Mouse (Mus musculus) heart, embryonic 16.5 days (tissue): ENCODE data around the gene Enpp3. TPM values are rescaled to one million over a fixed set of nuclear protein-coding genes. Genes with fewer than 3 reads are reported as not detected.
A peak's percentile ranks its signal among the peaks of the same experiment; 100 is the strongest.

Experiments used
- ATAC-seq: fragments of 200-750 bp; cut with Nextera tagmentation; replicated peaks from 2 replicates; pipeline ENCODE4 v1.8.0; 2017; ENCODE audit warnings: moderate number of reproducible peaks; ENCODE audit not compliant: insufficient read depth, low FRiP score; ENCODE audit errors: extremely low read depth
- H3K27ac ChIP-seq: fragments of 300-500 bp; sonication (generic); 2 replicates; pipeline ENCODE4 v1.5.1; 2014; ENCODE audit warnings: mild to moderate bottlenecking, low read length, control low read depth, moderate library complexity
- H3K27me3 ChIP-seq: fragments of 300-500 bp; sonication (generic); 2 replicates; pipeline ENCODE4 v1.6.1; 2014; ENCODE audit warnings: low read length, mixed read lengths; ENCODE audit not compliant: control insufficient read depth, insufficient read depth
- H3K36me3 ChIP-seq: fragments of 300-500 bp; sonication (generic); 2 replicates; pipeline ENCODE4 v1.6.1; 2014; ENCODE audit not compliant: control insufficient read depth, insufficient read depth
- H3K4me1 ChIP-seq: fragments of 300-500 bp; sonication (generic); 2 replicates; pipeline ENCODE4 v1.6.1; 2014; ENCODE audit warnings: low read length, mixed read lengths; ENCODE audit not compliant: control insufficient read depth, insufficient read depth
- H3K4me2 ChIP-seq: fragments of 300-500 bp; sonication (generic); 2 replicates; pipeline ENCODE4 v1.6.1; 2014; ENCODE audit warnings: low read depth, mild to moderate bottlenecking, control low read depth, low read length
- H3K4me3 ChIP-seq: fragments of 300-500 bp; sonication (generic); 2 replicates; pipeline ENCODE4 v1.5.1; 2014; ENCODE audit warnings: mild to moderate bottlenecking, control low read depth, low read length
- H3K9ac ChIP-seq: fragments of 300-500 bp; sonication (generic); 2 replicates; pipeline ENCODE4 v1.6.1; 2014; ENCODE audit warnings: low read length, control low read depth
- H3K9me3 ChIP-seq: fragments of 300-500 bp; sonication (generic); replicated peaks from 2 replicates; pipeline ENCODE4 v1.6.1; 2016; ENCODE audit warnings: low read length; ENCODE audit not compliant: control insufficient read depth
- WGBS: fragments of 180-500 bp; shearing (Covaris S2); extraction: QIAGEN DNeasy Blood & Tissue Kit; methylation state at CpG from one replicate; pipeline ENCODE4 v1.1.7; 2014; 5-methylcytosine and 5-hydroxymethylcytosine counted together
- polyA plus RNA-seq: library from polyadenylated mRNA; unstranded; fragments of >200 nt; fragmentation: Nextera tagmentation; extraction: Ambion mirVana; gene quantifications from 2 replicates; pipeline ENCODE4 v1.2.1, GENCODE M21; 2015

The Enpp3 gene
- 3.9 and 4.5 TPM in 2 replicates for polyA plus RNA-seq

DNA sequence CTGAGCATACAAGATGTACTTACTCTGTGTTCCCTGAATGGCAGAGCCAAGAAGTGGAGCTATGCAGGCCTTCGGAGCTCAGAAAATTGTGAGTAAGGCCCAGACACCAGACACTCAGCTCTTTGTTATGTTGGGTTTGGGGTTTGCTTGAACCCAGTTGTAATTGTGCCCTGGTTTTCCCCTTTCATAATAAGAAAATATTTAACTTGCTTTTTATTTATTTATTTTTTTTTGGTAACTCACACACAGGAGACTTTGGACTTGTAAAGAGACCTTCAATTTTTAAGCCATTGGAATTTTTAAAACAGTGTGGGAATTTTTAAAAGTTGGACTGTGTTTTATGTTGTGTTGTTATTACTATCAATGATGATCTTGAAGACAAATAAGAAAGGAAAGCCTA is at the start of gene Enpp3:
Gene Enpp3 (minus strand): TSS at position 148 of the 400 bp plus-strand sequence.
- 77% methylated on average over 1 of the region's 1 CpGs for WGBS
- no peak for ATAC-seq
- H3K36me3 ChIP-seq, result no peaks in the 10 kb centered on the region
- H3K27ac ChIP-seq, result no peak within 1 kb of the TSS
- no peak within 1 kb of the TSS for H3K4me3 ChIP-seq
- H3K9ac ChIP-seq, result no peak within 1 kb of the TSS
- H3K27me3 ChIP-seq, result no peaks in the 10 kb centered on the region
- H3K4me1 ChIP-seq, result no peaks in the 10 kb centered on the region
- no peak within 1 kb of the TSS for H3K4me2 ChIP-seq
- H3K9me3 ChIP-seq, result no peaks in the 10 kb centered on the region; the same call in 1 of the 2 replicates

GRCm38 (mm10) chr10:24888343-24888742 is 45.7 kb upstream of the Enpp3 start:
- H3K4me3 ChIP-seq, result no peak overlapping the region
- ATAC-seq, result no peak
- peaks cover 43% of the 10 kb centered on the region for H3K36me3 ChIP-seq
- WGBS, result 98% methylated on average over 7 of the region's 7 CpGs
- H3K27ac ChIP-seq, result no peak overlapping the region
- no peaks in the 10 kb centered on the region for H3K9me3 ChIP-seq
- no peak overlapping the region for H3K4me2 ChIP-seq
- 0 out of 2 replicates have a peak, but pooled peaks cover 2% of the 10 kb centered on the region for H3K4me1 ChIP-seq
- H3K27me3 ChIP-seq, result no peaks in the 10 kb centered on the region
- no peak overlapping the region for H3K9ac ChIP-seq

DNA sequence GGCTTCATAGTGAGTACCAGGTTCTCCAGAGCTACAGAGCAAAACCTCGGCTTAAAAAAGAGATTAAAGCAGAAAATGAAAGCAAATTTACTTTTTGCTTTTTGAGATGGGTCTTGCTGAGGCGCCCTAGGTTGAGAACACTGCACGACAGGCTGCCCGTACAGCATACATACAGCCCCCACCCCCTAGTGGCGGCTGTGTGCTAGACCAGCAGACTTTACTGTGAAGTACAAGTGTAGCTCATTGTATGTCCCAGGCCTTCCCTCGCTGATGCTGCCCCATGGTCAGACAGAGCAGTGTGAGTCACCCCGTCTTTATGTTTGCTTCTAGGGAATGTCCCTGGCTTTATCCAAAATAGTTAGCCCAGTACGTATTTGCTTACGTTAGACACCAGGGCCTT is 43.4 kb upstream of the Enpp3 start:
- no peaks in the 10 kb centered on the region for H3K9me3 ChIP-seq
- no peak overlapping the region for H3K9ac ChIP-seq
- H3K4me2 ChIP-seq, result no peak overlapping the region
- H3K36me3 ChIP-seq, result peaks cover 37% of the 10 kb centered on the region
- ATAC-seq, result no peak
- no peak overlapping the region for H3K4me3 ChIP-seq
- 79% methylated on average over 9 of the region's 9 CpGs for WGBS
- no peaks in the 10 kb centered on the region for H3K27me3 ChIP-seq
- H3K27ac ChIP-seq, result no peak overlapping the region
- no peaks in the 10 kb centered on the region for H3K4me1 ChIP-seq

GRCm38 (mm10) chr10:24873624-24874023 is 31.0 kb upstream of the Enpp3 start:
- H3K36me3 ChIP-seq, result peaks cover 50% of the 10 kb centered on the region
- no peak for ATAC-seq
- no peaks in the 10 kb centered on the region for H3K9me3 ChIP-seq
- no peaks in the 10 kb centered on the region for H3K27me3 ChIP-seq
- peaks cover 3% of the 10 kb centered on the region; the same call in 1 of the 2 replicates for H3K4me1 ChIP-seq
- 75% methylated on average over 4 of the region's 4 CpGs for WGBS
- no peak overlapping the region for H3K4me3 ChIP-seq
- H3K9ac ChIP-seq, result no peak overlapping the region
- H3K4me2 ChIP-seq, result no peak overlapping the region
- no peak overlapping the region for H3K27ac ChIP-seq

GRCm38 (mm10) chr10:24869760-24870290 is 27.2 kb upstream of the Enpp3 start, which contains the start of gene Med23:
Gene Med23, plus strand, starts transcription at chr10:24869986.
- ATAC-seq, result peak; percentile 99
- Histone ChIP-seq H3K9ac (peak within 1 kb of the TSS; percentile 97), H3K4me1 (peaks cover 3% of the 10 kb centered on the region; the same call in 1 of the 2 replicates), H3K4me3 (peak within 1 kb of the TSS; percentile 97), H3K4me2 (peak within 1 kb of the TSS; percentile 79), H3K27me3 (no peaks in the 10 kb centered on the region), H3K36me3 (peaks cover 21% of the 10 kb centered on the region), H3K9me3 (no peaks in the 10 kb centered on the region), H3K27ac (0 out of 2 replicates have a peak within 1 kb of the TSS, but pooled peaks have one; percentile 42)
- WGBS, result under 1% methylated on average over 36 of the region's 36 CpGs

GRCm38 (mm10) chr10:24864434-24864833 is 21.8 kb upstream of the Enpp3 start:
- H3K4me1 ChIP-seq, result no peaks in the 10 kb centered on the region
- H3K4me2 ChIP-seq, result no peak overlapping the region
- no peak overlapping the region for H3K27ac ChIP-seq
- no peaks in the 10 kb centered on the region for H3K27me3 ChIP-seq
- 62% methylated on average over 6 of the region's 6 CpGs for WGBS
- no peaks in the 10 kb centered on the region for H3K36me3 ChIP-seq
- no peaks in the 10 kb centered on the region for H3K9me3 ChIP-seq
- no peak for ATAC-seq
- H3K9ac ChIP-seq, result no peak overlapping the region
- H3K4me3 ChIP-seq, result no peak overlapping the region

DNA sequence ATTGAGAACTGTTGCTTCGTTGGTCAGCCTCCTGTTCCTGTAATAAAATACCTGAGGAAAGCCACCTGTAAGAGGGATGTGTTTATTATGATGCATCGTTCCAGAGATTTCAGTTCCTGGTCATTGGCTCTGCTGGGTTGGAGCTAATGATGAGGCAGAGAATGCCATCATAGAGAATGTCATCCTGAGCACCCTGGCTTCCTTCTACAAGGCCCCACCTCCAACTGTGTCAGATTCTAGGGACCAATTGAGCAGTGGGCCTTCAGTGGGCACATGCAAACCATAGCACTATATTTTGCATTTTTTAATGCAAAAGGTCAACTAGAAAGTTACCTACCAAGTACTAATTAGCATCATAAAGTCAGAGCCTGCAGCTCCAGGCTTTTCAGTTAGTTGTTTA is 20.5 kb upstream of the Enpp3 start:
- Histone ChIP-seq H3K36me3 (no peaks in the 10 kb centered on the region), H3K4me2 (no peak overlapping the region), H3K27ac (no peak overlapping the region), H3K27me3 (no peaks in the 10 kb centered on the region), H3K4me1 (no peaks in the 10 kb centered on the region), H3K9me3 (no peaks in the 10 kb centered on the region), H3K9ac (no peak overlapping the region), H3K4me3 (no peak overlapping the region)
- ATAC-seq, result no peak
- WGBS, result 78% methylated on average over 2 of the region's 2 CpGs

DNA sequence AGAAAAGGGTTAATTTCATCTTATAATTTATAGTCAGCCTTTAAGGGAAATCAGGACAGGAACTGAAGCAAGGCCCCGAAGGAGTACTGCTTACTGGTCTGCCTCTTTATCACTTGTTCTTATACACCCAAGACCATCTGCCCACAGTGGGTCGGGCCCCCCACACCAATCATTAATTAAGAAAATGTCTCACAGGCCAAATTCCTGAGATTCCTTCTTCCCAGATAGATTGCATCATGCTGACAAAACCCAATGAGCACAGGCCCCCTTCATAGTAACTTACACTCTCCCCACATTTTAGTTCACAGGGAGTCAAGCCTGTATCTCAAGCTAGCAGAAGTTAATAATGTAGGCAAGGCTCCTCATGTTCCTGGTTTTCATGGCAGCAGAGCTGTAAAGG is 625 bp downstream of the Enpp3 start:
- no peak overlapping the region for H3K9ac ChIP-seq
- ATAC-seq, result no peak
- H3K4me2 ChIP-seq, result no peak overlapping the region
- H3K9me3 ChIP-seq, result no peaks in the 10 kb centered on the region; the same call in 1 of the 2 replicates
- H3K36me3 ChIP-seq, result no peaks in the 10 kb centered on the region
- no peak overlapping the region for H3K4me3 ChIP-seq
- no peaks in the 10 kb centered on the region for H3K4me1 ChIP-seq
- H3K27ac ChIP-seq, result no peak overlapping the region
- H3K27me3 ChIP-seq, result no peaks in the 10 kb centered on the region
- WGBS, result 48% methylated on average over 2 of the region's 2 CpGs

- 80% methylated on average over 4 of the region's 4 CpGs for WGBS
- Histone ChIP-seq H3K9ac (no peak overlapping the region), H3K4me1 (no peaks in the 10 kb centered on the region)
These were observed 1.8 kb downstream of the Enpp3 start for GRCm38 (mm10) chr10:24840795-24841194.

More at GRCm38 (mm10) chr10:24840795-24841194, 1.8 kb downstream of the Enpp3 start:
- Histone ChIP-seq H3K4me2 (no peak overlapping the region), H3K27ac (no peak overlapping the region), H3K4me3 (no peak overlapping the region), H3K27me3 (no peaks in the 10 kb centered on the region), H3K36me3 (no peaks in the 10 kb centered on the region), H3K9me3 (no peaks in the 10 kb centered on the region; the same call in 1 of the 2 replicates)
- ATAC-seq, result no peak
